Mouse (Mus musculus) forelimb bud, embryonic 11.5 days (tissue): ENCODE results near the gene 1700020A23Rik.
A peak's percentile ranks its signal among the peaks of the same experiment; 100 is the strongest.

Experiments used
- DNase-seq: peaks from one replicate; pipeline ENCODE4 v3.0.0-alpha.2; 2012; ENCODE audit warnings: low read depth, low spot score

Gene 1700020A23Rik

GRCm38 (mm10) chr2:130411558-130412495 is 6.8 kb downstream of the 1700020A23Rik start:
- peak; percentile 81 for DNase-seq

GRCm38 (mm10) chr2:130412775-130413174 is 7.7 kb downstream of the 1700020A23Rik start:
- DNase-seq: no peak

GRCm38 (mm10) chr2:130414094-130414856 is 9.2 kb downstream of the 1700020A23Rik start:
- no peak for DNase-seq

- no peak for DNase-seq
Observed at GRCm38 (mm10) chr2:130421781-130422620, 16.9 kb downstream of the 1700020A23Rik start.

DNA sequence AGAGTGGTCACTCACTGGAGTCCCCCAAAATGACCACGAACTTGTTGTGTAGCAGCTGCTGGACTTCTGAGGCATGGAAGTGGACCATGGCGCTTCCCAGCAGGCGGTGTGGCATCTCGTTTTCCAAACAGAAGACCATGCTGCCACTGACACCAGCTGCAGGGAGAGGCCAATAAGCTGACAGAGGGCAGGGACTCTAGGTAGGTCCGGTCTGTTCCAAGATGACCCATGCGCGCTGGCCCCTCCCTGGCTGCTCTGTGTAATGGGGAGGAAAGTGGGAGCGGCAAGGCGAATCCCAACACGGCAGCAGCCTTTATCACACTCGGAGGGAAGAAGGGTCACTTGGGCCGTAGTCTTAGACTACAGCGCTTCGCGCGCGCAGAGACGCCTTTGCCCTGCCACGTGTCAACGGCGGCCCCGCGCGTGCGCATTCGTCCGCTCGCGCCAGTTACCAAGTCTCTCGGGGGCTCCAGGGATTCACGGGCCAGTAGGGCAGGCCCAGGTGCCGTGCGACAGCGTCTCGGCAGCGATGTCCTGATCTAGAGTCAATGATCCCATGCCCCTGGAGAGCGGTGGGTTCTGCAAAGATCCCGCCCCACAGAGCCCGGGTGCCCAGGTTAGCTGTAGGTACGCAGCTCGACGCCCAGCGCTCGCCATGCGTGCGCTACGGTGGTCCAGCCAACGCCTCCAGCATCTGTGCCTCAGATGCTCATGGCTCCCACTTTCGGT is 18.5 kb downstream of the 1700020A23Rik start:
- peak; percentile 77 for DNase-seq

DNA sequence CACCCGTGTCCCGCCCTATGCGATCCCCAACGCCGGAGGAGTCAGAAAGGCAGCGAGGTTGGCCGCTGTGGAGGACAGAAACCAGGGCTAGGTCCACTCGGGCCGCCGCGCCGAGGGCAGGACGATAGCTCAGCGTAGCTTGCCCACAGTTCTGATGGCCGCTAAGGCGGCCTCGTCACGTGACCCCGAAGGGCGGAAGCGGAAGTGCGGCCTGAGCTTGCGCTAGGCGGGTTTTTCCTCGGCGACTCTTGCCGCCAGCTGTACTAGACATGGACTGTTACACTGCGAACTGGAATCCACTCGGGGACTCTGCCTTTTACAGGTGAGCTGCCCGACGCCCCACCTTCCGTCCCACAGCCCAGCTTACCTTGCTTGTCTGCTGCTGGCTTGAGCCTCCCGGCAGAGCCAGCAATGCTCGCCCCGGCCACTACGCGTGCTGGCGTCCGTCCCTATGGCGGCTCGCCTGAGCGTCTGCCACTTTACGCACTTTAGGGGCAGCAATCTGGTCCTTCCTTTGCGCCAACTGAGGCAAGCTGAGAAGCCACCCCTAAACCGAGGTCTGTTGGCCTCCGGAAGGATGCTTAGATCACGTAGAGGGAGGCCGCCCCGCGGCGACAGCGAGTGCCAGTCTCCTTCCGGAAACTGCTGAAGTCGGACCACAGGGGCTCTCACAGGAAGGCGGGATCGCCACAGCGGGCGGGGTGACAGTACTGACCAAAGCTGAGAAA is 19.2 kb downstream of the 1700020A23Rik start, which contains the start of the genes Vps16 and Pced1a:
Gene Vps16 (plus strand): TSS at position 214 of the 728 bp plus-strand sequence.
Gene Pced1a (minus strand): TSS at position 576 of the 728 bp plus-strand sequence.
- peak; percentile 90 for DNase-seq

DNA sequence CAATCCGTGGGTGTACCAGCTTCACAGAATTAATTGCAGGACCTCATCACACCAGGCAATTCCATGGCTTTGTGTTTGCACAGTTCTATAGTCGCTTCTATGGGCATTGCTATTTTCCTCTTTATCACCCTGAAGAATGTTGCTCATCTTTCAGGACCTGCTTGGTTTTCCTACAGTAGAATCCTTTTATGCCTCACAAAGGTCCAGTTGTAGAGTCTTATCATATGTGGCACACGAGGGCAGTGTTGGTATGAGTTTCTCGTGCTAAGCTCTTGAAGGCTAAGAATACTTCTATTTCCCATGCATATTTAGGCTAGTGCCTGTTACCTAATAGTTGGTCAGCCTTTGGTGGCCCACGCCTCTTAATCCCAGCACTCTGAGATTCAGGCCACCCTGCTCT is 20.1 kb downstream of the 1700020A23Rik start:
- DNase-seq: no peak

- DNase-seq: no peak
Observed at GRCm38 (mm10) chr2:130429851-130430250, 24.8 kb downstream of the 1700020A23Rik start.

DNA sequence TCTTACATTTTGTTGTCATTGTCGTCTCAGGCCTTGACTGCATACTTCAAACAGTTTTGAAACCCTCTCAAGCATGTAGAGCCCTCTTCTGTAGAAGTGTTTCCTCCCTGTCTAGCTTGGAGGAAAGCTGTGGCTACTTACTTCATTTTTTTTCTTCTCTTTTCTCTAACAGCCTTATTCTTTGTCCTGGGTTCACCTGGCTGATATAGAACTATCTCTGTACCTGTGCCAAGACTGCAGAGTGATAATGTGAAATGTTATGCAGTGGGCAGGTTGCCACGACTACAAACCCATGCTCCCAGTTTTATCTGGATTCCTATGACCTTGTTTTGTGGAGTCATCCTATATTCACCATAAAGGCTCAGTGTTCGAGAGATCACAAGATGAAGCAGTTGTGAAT is 25.4 kb downstream of the 1700020A23Rik start:
- no peak for DNase-seq

DNA sequence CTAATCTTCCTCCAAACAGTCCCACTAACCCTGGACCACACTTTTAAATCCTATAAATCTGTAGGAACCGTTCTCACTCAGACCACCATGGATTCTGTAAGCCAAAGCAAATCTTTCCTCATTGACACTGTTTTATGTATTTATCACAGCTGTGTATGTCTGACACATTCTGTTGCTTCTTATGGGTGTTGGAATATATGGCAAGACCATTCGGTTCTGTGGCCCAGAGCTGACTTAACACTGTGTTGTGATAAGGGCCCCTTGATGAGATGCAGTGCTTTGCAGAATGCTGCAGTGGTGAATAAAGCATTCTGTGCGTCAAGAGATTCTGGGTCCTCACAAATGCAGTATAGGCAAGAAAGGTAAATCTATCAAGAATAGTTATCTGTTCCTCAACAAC is 27.1 kb downstream of the 1700020A23Rik start:
- no peak for DNase-seq

GRCm38 (mm10) chr2:130433152-130433551 is 28.1 kb downstream of the 1700020A23Rik start:
- peak; percentile 56 for DNase-seq

GRCm38 (mm10) chr2:130436769-130437168 is 31.7 kb downstream of the 1700020A23Rik start:
- DNase-seq: no peak

DNA sequence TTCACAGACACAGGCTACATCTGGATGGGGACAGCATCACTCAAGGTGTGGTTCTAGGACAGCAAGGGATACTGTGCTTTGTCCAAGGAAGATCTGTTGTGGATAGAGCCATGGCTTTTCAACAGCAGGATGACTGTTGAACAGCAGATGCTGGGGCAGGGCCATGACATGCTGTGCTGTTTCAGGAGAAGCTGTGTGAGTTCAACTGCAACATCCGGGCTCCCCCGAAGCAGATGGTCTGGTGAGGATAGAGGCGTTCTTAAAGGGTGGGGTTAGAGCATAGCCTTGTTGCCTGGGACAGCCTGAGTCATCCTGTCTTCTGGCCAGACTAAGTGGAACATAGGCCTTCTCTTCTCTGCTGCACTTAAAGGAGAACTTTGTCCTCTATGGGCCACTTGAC is 33.8 kb downstream of the 1700020A23Rik start:
- DNase-seq: no peak

GRCm38 (mm10) chr2:130439840-130440480 is 34.9 kb downstream of the 1700020A23Rik start:
- DNase-seq: no peak

DNA sequence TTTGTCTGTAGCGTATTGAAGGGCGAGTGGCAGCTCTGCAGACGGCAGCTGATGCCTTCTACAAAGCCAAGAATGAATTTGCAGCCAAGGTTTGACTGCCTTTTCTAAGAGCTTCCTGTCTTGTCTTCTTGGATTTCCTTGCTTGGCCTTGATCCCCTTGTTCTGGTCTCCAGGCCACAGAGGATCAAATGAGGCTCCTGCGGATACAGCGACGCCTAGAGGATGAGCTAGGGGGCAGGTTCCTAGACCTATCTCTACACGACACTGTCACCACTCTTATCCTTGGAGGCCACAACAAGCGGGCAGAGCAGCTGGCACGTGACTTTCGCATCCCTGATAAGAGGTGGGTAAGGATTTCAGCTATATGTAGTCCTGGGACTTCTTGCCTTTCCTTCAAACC is 37.1 kb downstream of the 1700020A23Rik start:
- no peak for DNase-seq

DNA sequence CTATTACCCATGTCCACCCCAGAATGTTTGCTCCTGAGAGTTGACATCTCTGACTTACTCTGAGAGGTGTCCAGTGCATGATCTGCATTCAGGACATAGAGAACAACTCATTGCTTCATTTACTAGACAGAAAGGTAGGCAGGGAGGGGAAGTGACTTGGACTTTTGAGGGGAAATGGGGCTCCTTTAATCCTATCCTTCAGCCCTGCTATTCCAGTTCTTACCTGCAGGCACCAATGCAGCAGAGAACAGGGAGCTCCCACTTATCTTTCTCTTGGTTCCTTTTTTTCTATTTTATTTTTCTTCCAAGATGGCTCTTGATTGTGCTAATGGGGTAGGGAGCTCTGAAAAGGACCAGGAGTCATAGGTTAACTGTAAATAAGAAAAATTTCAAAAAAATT is 43.4 kb downstream of the 1700020A23Rik start:
- no peak for DNase-seq

DNA sequence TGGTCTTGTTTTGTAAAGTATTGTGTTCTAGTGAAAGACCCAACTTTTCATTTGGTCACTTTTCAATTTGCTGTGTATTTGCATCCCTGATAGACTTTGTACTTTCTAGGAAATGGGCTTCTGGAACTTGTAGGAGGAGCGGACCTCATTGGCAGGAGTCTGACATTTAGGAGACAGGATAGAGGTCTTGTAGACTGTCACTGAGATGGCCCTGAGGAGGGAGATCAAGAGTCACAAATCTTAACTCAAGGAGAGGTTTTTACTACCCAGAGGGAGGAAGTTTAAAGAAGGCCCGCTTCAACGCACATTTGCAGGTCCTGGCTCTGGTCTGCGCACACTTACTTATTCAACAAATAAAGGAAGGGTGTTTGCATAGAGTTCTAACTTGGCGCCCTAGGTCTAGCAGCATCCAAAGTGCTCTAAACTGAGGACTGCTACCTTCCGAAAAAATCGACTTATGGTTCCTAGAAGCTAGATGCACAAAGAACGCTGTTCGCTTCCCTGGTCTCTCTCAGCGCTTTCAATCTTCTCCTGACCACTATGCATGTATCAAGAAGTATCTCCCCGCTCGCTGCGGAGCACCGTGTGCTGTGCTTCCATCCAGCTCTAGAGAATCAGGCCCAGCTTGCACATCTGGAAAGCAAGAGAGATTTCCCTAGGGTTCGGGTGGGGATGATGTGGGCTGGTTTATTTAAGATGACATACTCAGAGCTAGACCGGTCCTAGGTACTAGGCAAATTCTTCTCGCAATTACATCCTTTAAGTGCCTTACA is 44.1 kb downstream of the 1700020A23Rik start:
- peak; percentile 32 for DNase-seq

- peak; percentile 84 for DNase-seq
Observed at GRCm38 (mm10) chr2:130449794-130450433, 44.9 kb downstream of the 1700020A23Rik start, which contains the start of gene Ptpra. TSS of gene Ptpra (plus strand) at chr2:130450278.
